Mouse (Mus musculus): ENCODE data around the gene Tmem38a.

Tmem38a gene

GRCm38 (mm10) chr8:72584390-72584789, 12.5 kb downstream of the Tmem38a start:
- DNase-seq (ENCODE audit: low spot score in 2 of 2), result no peak

DNA sequence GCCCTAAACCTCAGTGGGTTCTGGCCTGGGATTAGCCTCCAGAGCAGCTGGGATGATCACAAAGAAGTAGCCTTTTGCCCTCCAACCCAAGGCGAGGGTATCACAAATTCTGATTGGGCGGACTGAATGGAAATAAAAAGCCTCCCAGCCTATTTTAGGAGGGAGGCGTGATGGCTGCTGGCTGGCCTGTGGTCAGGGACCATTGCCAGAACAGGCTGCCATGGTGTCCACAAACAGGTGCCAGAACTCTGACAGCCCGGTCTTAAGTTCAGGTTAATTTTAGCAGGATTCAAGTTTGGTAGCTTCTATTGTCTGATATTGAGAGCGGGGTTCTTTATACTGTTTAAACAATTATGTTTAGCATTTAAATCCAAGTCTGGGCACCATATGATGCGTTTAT, 16.0 kb downstream of the Tmem38a start:
- DNase-seq (ENCODE audit: low spot score in 2 of 2), result peak; percentile 48 to 58

GRCm38 (mm10) chr8:72588865-72589264, 17.0 kb downstream of the Tmem38a start:
- no peak for DNase-seq (ENCODE audit: low spot score in 2 of 2)

- peak; percentile 80 to 81 for DNase-seq (ENCODE audit: low spot score in 2 of 2)
These were observed 17.4 kb downstream of the Tmem38a start for GRCm38 (mm10) chr8:72589286-72589685.

GRCm38 (mm10) chr8:72590198-72590597, 18.3 kb downstream of the Tmem38a start:
- peak; percentile 59 to 60 for DNase-seq (ENCODE audit: low spot score in 2 of 2)

Measured in right cerebral cortex, postnatal 10 days (tissue).